Mouse (Mus musculus) embryonic fibroblast, embryonic 13.5 days (primary cell): ENCODE results near the gene Slamf1.

Experiments
- CTCF ChIP-seq: IDR thresholded peaks from 2 replicates; pipeline ENCODE4 v1.5.1; 2011; ENCODE audit warnings: mild to moderate bottlenecking, control low read depth, low read length, moderate library complexity, borderline replicate concordance; ENCODE audit not compliant: insufficient read depth
- POLR2A ChIP-seq: IDR thresholded peaks from 2 replicates; pipeline ENCODE4 v1.6.1; 2011; ENCODE audit warnings: low read depth, mild to moderate bottlenecking, control low read depth, low read length, moderate library complexity

GRCm38 (mm10) chr1:171849454-171849853 lies 82.5 kb downstream of the Slamf1 start:
- TF ChIP-seq CTCF = no peak
- no peak for TF ChIP-seq POLR2A
